Mouse (Mus musculus) kidney, adult 11 months (tissue): ENCODE measurements around the gene Lcn9.
"Not testable (repeated sequence)": the region's sequence is repeated elsewhere in the genome, so short reads cannot be mapped to it uniquely, and the experiment has no call there.

Experiments
- DNase-seq: peaks from one replicate; pipeline ENCODE4 v3.0.0; 2022

The Lcn9 gene

GRCm38 (mm10) chr2:25822806-25823205, at the start of gene Lcn9:
Gene Lcn9, plus strand, starts transcription at chr2:25823153.
- DNase-seq: no peak

GRCm38 (mm10) chr2:25773507-25773906, 49.4 kb upstream of the Lcn9 start:
- DNase-seq: no peak

DNA sequence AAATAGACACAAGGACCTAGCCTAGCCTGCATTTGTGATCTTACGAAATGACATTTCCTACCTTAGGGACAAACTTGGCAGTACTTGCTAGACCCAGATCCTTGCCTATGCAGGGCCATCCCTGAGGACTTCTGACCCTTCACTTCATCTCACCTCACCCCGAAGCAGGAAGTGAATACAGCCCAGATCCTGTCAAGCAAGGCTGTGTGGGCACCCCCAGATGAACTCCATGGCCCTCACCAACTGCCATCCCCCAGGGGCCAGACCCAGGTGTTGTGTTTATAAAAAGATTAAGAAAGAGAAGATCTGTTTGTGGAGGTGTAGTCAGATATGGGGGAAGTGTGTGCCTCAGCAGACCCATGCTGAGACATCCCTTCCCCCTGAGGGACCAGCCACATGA, 48.3 kb upstream of the Lcn9 start:
- DNase-seq: no peak

GRCm38 (mm10) chr2:25775991-25776390, 47.0 kb upstream of the Lcn9 start:
- DNase-seq: no peak

DNA sequence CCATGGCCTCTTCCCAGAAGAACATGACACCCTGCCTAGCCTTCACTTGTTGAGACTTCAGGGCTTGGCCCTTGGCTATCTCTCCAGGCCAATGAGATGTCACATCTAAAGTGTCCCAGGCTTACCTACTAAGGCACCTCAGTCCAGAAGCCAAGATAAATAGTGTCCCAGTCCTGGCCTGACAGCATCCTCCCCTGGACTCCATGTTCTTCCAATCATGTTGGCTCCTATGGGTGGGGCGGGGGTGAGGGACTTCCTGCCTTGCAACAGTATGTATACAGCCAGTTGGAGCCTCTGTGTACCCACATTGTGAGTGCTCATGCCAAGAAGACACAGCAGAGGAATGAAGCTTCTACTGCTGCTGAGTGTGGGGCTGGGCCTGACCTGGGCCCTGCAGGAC, 46.2 kb upstream of the Lcn9 start, which contains the start of gene Lcn11:
TSS of gene Lcn11 (plus strand) at position 301 of the 400 bp plus-strand sequence.
- no peak for DNase-seq

GRCm38 (mm10) chr2:25779076-25779475, 43.9 kb upstream of the Lcn9 start:
- no peak for DNase-seq

DNA sequence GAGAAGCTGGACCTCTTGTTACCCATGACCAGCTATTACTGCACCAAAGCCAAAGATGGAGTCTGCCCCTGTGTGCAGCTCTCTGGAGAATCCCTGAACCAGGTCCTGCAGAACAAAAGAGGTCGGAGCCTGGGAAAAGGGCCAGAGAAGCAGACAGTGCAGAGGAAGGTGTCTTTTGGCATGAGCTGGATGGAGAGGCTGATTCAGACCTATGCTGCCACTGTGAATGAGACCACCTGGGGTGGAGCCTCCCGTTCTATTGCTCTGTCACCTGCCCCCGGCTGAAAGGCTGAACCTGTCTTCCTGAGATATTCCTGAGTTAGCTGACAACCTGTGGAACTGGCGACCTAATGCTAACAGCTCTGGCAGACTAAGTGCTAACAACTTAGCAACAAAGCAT, 42.0 kb upstream of the Lcn9 start:
- no peak for DNase-seq

GRCm38 (mm10) chr2:25781957-25782356, 41.0 kb upstream of the Lcn9 start, which contains the start of gene Gm13539:
Gene Gm13539, plus strand, starts transcription at chr2:25782257.
- DNase-seq: no peak

GRCm38 (mm10) chr2:25785573-25786322, 37.2 kb upstream of the Lcn9 start:
- DNase-seq: no peak

DNA sequence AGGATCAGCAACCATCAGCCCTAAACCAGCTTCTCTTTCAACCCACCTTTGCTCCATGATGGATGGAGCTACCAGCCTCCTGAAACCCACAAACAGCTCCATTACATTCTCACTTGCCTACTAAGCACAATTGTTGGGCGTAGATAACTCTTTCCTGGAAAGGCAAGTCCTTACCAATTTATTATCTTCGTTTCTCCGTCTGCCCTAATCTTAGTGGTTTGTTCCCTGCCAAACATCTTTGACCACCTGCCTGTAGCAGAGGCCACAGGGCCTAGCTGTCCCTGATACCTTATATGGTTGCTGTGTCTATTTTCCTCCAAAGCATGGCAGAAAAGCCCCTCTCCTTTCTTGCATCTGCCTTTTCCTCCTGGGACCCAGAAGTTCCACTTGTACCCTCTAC, 33.9 kb upstream of the Lcn9 start:
- no peak for DNase-seq

DNA sequence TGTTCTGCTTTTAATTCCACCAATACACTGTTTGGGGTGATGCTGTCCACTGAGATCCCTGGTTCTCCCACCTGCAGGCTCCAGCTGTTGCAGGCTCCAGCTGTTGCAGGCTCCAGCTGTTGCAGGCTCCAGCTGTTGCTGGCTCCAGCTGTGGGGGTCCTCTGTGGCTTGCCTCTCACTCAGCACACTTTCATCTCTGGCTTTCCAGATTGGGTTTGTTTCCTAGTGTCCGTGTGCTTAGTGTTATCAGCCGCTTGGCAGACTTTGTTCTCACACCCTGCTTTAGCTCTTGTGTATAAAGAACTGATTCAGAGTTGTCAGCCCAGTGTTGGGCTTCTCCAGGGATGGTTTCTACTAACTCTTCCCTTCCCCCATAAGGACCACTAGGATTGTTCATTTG, 25.3 kb upstream of the Lcn9 start:
- DNase-seq: no peak

- DNase-seq: no peak
Measured at GRCm38 (mm10) chr2:25798065-25798464, 24.9 kb upstream of the Lcn9 start.

- DNase-seq: no peak
Measured at GRCm38 (mm10) chr2:25811711-25812110, 11.2 kb upstream of the Lcn9 start.

DNA sequence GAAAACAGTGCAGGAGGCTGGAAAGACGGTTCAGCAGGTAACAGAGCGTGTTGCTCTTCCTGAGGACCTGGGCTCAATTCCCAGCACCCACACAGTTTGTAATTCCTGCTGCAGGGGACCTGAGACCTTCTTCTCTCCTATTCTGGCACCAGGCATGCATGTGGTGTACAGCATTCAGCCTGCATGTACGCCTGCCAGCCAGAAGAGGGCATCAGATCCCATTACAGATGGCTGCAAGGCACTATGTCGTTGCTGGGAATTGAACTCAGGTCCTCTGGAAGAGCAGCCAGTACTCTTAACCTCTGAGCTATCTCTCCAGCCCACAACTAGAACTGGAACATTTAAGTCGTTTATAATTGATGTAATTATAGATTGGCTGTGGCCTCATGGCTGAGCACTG, 9.6 kb upstream of the Lcn9 start:
- no peak for DNase-seq

- not testable (repeated sequence) for DNase-seq
Measured at GRCm38 (mm10) chr2:25815748-25816147, 7.2 kb upstream of the Lcn9 start, which contains the start of gene Glt6d1. Gene Glt6d1, minus strand, starts transcription at chr2:25815848.

GRCm38 (mm10) chr2:25824751-25825150, 1.8 kb downstream of the Lcn9 start:
- DNase-seq: no peak

- no peak for DNase-seq
Measured at GRCm38 (mm10) chr2:25828344-25828947, 5.5 kb downstream of the Lcn9 start.

DNA sequence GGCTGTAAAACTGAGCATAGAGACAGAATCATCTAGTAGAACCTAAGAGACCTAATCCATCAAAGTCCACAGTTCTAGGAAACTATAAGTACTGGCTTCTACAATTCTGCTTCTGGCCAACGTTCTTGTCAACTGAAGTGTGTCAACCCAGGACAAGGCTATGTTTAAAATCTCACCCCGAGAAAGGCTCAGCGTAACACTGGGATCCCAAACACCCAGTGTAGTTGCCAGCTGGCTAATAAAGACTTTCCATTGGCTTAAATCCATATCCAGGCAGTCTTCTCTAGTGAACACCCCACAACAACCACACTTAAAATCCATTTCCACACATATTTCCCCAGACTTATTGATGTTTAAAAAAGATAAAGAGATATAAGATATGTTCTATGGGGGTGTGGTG, 7.8 kb downstream of the Lcn9 start:
- no peak for DNase-seq

DNA sequence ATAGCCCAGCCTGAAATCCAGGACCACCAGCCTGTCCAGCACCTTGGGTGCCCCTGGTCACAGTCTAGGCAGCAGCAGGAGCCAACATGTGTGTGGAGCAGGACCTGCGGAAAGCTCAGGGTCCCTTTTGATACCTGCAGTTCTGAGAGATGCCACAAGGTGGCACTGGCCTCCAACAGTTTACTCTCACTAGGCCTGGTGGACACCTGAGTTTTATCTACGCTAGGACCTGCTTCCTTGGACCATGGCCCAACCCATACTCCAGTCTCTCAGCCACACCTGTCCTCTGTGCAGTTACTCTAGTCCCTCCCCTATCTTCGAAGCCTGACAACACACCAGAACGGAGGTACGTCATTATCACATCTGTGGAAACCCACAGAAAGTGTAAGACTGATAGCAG, 13.3 kb downstream of the Lcn9 start:
- DNase-seq: peak; percentile 53

- DNase-seq: no peak
Measured at GRCm38 (mm10) chr2:25842161-25842560, 19.2 kb downstream of the Lcn9 start.

DNA sequence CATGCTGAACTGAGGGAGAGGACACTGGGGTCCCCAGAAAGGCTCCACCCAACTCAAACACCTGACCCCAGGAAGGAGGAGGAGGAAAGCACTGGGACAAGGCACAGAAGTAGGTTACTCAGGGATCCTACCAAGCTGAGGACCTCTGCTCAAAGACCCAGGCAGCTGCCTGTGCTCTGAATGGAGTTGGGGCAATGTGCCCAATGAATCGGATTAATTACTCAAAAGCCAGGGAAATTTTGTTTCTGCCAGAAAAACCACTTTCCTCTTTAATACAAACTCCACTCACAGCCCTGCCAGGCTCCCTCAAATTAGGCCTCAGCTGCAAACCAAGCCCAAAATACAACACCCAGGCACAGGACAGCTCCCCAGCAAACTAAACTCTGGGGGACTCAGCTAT, 19.8 kb downstream of the Lcn9 start:
- no peak for DNase-seq

DNA sequence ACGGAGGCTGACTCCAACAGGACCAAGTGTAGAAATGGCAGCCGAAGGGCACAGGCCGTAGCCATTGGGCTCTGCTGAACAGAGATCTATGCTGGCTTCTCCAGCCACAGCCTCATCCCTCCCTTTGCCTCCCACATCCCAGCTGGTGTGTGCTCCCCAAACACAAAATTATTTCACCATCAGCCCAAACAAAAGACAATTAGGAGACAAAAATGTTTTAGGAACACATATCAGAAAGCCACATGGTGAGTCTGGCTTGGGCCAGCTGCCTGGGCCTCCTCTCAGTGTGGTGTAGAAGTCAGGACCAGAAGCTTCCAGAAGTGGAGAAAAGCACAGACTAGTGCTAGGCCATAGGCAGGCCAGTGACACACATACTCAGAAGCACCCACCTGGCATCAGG, 21.1 kb downstream of the Lcn9 start:
- DNase-seq: no peak

GRCm38 (mm10) chr2:25846516-25846915, 23.6 kb downstream of the Lcn9 start:
- no peak for DNase-seq

DNA sequence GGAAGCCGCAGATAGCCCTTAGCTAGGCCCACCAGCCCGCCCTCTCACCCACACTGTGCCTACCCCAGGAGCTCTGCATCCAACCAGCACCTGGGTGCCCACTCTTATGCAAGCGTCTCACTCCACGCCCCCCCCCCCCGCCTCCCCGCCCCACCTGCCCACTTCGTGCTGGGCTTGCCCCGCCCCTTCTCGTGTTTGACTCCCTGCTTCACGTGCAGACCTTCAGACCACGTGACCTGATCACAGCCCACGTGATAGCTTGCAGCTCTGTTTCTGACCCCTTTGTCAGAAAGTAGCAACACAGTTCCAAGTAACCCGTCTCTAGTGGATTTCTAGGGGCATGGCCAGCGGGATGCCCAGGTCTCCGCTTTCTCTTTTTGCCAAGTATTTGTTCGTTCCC, 24.3 kb downstream of the Lcn9 start, which contains the start of gene Sohlh1:
TSS of gene Sohlh1 (minus strand) at position 23 of the 400 bp plus-strand sequence.
- no peak for DNase-seq
